Mouse (Mus musculus) retina, postnatal 1 day (tissue): ENCODE data around the gene Tubgcp2.

Source experiments
- DNase-seq: peaks from one replicate; pipeline ENCODE4 v3.0.0-alpha.2; 2012

Gene Tubgcp2

DNA sequence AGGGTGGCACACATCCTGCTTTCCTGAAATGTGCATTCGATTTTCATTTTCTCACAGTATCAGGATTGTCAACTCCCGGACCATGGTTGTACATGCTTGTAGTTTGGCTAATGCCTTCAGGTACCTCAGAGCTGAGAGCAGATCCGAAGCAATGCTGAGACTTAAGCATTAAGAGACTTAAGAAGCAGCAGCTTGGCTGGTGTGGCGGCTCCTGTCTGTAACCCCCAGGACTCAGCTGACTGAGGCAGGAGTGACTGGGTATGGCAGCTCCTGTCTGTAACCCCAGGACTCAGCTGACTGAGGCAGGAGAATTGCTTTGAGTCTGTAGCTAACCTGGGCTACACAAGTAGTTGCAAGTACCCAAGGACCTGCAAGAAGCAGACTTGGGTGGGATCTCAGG lies 9.1 kb upstream of the Tubgcp2 start:
- DNase-seq, result no peak

DNA sequence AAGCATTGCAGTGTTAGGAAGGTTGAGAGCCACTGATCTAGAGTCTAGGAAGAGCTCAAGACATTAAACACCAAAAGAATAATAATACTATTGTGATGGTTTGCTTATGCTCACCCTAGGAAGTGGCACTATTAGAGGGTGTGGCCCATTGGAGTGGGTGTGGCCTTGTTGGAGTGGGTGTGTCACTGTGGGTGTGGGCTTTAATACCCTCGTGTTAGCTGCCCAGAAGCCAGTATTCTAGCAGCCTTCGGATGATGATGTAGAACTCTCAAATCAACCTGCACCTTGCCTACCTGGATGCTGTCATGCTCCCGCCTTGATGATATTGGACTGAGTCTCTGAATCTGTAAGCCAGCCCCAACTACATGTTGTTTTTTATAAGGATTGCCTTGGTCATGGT lies 6.3 kb upstream of the Tubgcp2 start:
- no peak for DNase-seq

DNA sequence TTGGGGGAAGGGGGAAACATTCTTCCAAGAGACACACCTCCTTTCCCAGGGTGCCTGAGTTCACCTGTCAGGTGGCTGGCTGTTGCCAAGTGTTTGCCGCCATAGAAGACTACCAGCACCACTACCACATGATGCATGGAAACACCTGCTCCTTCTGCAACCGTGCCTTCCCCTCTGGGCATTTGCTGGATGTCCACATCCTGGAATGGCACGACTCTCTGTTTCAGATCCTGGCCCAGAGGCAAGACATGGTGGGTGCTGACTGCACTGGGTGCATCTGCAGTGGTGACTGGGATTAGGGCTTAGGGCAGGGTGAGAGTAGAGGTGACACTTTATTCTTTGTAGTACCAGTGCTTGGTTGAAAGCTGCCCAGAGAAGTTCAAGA lies 694 bp upstream of the Tubgcp2 start:
- DNase-seq, result no peak

DNA sequence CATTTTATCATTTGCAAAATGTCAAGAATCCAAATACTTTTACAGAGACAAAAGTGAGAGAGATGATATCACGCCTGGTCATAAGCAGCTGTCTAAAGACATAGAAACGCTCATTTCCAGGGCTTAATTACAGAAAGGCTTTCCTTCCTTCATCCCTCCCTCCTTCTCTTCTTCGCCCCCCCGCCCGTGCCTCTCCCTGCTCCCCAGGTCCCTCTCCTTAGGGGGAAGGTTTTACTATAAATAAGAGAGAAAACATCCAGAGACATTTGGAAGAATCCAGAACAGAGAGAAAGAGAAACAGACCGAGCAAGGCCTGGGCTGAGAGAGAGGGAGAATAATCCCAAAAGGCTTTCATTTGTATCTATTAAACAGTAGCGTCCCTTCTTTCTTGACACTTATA lies 1.0 kb downstream of the Tubgcp2 start:
- no peak for DNase-seq

DNA sequence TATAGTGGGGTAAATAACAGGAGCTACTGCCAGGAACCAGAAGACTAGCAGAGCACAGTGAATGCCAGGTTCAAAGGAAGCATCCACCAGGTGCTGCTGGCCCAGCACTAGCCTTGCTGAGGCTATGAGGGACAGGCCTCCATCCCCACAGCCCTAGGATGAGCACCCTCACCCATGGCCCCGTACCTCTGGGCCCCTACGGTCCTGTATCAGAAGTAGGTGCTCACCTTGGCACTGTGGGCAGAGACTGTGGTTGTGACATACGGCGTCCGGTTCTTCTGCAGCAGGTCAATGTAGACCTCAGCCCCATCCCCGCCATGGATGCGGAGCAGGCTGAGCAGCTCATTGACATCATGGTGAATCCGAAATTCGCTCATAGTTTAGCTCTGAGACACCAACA lies 3.1 kb downstream of the Tubgcp2 start:
- no peak for DNase-seq

DNA sequence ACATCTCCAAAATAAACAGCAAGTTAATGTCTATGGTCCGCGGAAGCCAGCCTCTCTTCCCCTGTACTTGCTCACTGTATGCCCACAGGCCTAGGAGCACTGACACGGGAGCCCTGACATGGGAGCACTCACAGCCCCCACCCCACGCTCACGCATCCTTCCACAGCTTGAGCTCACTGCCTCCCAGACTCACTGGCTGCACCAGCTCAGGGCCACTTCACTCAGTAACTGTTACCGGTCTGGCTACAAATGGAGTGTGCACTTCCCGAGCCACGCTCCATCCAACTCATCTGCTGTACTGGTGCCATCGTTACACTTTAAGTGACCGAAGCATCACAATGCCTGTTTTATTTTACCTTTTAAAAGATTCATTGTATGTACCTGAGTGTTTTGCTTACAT lies 4.1 kb downstream of the Tubgcp2 start:
- no peak for DNase-seq

DNA sequence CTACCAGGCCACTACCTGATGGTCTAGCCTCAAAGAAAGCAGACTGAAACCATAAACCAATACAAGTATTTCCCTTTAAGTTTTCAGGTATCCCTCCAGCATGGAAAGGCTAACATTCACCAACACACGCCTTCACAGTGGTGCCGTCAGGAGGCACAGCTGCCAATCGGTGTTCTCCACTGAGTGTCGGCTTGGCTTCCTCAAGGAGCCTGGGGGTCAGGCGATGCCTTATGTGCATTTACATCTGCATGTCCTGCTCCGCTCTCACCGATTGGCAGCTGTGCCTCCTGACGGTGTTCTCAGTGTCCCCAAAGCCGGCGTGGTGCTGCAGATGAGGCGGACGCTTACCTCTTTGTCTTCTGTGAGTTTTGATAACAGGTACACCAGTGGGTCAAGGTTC lies 4.7 kb downstream of the Tubgcp2 start:
- DNase-seq, result no peak

DNA sequence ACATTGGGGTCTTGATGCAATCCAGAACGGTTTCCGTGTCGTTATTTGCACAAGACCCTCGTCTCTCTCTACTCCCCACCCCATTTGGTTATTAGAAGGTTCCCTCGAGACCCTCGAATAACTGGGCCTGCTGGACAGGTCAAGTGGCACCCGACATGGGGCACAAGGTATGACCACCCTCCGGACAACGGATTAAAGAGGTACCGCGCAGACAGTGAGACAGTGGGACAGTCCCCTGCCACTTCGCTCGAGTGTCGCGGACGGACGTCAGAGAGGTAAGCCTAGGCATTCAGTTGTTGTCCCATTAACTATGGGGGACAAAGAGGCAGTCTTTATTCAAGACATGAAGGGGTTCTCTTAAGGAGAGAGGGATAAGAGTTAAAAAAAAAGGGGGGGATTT lies 25.1 kb downstream of the Tubgcp2 start:
- DNase-seq, result no peak

DNA sequence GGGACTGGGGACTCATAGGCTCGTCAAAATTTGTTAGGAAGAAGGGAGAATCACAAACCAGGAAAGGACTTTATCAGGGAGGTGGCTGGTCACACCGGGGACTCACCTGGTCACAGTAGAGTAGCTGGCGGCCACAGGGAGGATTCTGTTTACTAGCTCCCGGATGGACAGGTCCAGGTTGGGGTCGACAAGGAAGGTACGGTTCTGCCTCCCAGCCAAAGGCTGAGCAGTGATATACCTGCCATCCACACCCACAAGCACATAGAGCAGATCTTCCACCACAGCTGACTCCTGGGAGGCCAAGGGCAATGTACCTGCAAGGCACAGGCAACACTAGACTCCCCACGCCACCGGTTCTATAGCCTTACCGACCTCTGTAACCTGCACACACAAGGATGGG lies 28.7 kb downstream of the Tubgcp2 start:
- DNase-seq, result no peak

DNA sequence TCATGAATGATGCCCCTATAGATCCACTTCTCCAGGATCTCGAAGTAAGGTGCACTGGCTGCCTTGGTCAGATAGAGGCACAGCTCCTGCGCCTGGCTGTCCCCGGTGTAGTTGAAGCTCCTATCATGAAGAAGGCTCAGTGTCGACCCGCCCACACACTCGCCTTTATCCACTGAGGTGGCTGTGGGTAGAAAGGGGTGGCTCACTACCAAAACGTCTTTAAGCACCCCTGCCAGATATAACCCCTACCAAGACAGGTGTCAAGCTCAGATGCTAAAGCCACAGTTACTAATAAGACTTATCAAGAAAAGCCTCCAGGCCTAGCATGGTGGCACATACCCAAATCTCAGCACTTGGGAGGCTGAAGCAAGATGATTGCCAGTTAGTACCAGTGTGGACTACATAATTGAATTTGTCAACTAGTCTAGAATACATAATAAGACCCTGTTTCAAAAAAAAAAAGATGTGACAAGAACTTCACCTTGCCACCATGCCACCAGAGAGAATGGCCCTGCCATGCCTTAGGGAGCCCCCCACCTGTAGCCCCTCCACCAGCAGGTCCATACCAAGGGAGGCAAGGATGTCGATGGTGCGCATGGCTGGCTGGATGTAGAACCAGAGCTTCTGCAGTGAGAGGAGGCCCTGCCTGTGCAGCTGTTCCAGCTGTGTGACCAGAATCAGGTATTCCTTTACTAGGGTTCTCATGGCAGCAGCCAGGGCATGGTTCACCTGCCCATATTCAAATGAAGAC lies 29.4 kb downstream of the Tubgcp2 start:
- no peak for DNase-seq

DNA sequence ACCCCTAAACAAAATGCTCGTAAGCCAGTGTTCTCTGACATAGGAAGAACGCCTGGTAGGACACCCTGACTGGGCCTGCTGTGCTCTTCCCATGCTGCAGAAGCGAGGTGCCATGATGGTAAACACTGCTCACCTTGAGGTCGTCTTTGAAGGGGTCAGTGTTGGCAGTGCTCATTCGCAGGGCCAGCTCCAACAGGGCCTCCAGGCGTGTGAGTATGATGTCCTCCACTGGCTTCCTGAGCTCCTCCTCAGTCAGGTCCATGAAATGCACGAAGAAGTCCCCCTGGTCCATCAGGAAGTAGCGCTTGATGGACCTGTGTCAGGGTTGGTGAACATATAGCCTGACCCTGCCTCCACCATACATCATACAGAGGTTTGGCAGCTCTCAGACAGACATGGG lies 31.8 kb downstream of the Tubgcp2 start:
- DNase-seq, result no peak

DNA sequence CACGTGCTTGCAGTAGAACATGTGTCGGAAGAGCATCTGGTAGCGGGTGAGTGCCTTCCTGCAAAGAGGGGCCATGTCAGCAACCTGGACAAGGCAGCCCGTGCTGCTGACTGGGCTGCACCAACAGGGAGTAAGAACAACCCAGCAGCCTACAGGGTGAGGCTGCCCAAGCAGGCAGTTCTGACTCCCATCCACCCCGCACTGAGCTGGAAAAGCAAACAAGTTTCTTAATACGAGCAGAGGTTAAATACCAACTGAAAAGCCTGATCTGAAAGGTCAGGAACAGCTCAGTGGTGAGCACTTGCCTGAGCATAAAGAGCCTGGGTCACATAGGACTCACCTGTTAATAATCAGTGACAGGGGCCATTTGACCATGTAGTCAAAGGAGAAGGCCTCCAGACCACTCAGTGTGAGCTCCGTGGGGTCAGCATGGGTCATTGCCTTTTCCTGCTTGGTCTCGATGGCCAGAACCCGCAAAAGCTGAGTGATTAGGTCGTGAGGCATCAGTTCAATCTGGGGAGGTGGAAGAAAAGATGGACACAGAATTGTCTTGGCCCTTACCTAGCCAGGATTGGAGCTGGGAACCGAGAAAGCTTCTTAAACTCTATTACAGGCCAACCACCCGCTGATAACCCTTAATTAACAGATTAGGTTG lies 35.3 kb downstream of the Tubgcp2 start:
- DNase-seq, result peak; percentile 49

DNA sequence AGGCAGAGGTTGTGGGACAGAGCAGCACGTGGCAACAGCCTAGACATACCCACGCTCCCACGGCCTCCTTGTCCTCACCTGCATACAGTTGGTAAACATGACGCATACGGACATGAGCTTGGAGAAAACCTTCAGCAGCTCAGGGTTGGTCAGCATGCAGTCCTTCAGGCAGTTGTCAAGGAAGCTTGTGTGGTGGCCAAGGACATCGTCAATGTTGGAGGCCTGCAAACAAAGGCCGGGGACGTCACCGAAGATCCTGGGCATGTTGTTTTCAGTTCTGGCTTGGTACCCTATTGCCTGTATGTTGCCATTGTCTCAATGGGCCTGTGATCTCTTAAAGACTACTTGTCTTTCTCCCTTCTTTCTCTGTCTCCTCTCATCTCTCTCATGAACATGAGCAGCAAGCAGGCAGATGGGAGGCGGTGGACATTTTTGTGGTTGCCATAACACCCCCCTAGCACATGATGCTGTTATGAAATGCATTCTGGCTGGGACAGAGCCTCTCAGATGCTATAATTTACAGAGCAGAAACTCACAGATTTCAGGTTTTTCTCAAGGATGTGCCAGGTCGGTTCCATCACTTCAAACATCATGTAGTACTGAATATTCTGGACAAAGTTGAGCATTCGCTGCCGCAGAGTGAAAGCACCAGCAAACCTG lies 37.6 kb downstream of the Tubgcp2 start:
- no peak for DNase-seq

DNA sequence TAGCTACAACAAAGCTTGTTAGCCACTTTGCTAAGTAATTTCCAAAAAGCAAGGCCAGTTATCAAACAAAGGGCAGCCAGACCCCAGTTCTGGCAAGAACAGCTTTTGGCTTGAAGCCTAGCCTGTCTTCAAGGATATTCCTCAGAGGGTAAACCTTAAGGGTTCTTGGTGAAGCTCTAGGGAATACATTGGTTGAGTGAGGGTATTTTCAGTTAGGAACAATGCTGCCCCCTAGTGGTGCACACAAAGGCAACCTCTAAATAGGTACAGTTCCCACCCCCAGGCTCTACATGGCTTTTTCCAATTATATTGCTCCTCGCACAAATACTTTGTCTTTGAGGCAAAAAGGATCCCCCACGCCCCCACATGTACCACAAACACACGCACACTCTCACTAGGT lies 41.8 kb downstream of the Tubgcp2 start:
- DNase-seq, result peak; percentile 78

DNA sequence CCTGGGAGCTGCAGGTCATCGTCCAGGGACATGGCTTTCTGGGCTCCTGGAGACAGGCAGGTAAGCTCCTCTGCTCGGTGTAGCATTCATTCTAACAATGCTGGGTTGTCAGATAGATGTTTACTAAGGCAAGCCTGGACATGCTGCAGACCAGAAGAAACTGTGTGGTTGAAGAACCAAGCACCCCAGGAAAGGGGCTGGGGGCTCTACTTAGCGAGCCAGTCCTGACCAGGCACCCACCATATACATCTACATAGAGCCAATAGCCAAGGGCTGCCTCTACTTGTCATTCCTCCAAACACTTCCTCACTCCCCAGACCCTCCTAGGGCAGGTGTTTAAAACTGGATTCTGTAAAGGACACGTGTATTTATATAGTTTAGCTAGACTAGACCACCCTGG lies 42.3 kb downstream of the Tubgcp2 start:
- DNase-seq, result no peak

DNA sequence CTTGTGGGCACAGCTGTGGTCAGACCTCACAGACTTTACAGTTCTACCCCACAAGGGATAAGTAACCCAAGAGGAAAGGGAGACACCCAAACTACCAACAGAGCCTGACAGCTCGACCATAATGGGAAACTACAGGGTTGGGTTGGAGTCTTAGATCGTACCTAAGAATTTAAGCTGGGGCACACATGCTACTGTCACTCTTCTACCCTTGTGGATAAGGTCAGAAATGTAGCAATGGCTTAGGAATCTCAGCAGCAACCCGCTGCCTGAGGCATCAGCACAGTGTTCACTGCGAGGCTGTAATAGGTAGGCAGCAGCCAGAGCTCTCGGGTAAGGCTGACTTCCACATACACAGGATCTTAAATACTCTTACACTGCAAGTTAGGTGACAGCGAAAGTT lies 42.9 kb downstream of the Tubgcp2 start:
- DNase-seq, result no peak

DNA sequence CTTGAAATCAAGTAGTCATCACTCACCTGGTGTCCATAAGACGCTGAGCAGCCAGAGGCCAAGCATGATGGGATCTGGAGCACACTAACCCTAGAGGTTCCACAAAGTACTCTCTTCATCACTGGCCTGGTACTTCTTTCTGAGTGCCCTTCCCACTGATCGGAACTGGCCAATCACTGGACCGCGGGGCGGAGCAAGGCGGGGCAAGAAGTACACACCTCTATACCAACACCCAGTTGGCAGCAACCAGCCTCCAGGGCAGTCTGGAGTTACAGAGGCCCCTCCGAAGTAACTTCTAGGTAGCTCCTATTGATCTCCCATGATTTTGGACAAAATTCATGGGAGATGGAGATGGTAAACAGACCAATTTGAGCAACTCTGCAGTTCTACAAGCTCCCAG lies 44.1 kb downstream of the Tubgcp2 start, which contains the start of gene Adam8:
Gene Adam8, minus strand, starts transcription at position 157 of the 400 bp plus-strand sequence.
- peak; percentile 6 for DNase-seq

DNA sequence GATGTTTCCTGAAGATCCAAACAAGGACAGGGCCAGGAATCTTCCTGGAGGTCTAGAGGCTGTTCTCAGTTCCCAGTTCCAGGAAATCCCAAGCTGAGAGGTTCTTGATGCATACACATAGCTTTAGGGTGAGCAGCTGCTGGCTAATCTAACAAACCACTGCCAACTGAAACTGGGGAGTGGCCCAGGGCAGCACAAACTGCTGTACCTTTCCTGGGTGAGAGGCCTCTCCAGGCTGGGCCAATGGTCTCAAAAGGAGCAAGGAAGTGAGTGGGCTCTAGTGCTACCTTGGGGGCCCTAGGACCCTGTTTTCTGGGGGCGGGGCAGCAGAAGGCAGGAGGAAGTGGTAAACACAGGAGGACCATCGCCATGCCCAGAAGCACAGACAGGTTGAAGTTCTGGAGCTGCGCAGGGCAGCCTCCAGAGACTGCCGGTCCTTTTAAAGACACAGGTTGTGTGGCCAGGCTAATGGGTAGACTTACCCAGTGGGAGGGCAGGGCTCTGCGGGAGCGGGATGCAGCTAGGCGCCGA lies 45.5 kb downstream of the Tubgcp2 start:
- DNase-seq, result no peak

DNA sequence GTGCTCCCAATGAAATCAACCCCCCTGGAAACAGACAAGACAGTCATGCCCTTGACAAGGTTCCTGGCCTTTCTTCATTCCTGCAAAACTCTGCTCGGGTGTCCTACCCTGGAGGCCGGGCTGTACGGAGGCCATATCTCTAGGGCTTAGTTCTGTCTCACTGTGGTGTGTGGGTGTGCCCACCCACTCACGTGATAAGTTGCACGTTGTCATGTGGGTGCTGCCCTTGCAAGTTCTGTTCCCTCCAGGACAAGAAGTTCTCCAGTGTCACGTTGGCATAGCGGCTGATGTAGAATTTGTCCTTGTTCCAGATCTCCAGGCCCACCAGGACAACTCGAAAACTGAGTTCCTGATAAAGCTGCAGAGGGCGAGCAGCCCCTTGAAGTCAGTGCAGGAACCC lies 48.2 kb downstream of the Tubgcp2 start:
- DNase-seq, result no peak

DNA sequence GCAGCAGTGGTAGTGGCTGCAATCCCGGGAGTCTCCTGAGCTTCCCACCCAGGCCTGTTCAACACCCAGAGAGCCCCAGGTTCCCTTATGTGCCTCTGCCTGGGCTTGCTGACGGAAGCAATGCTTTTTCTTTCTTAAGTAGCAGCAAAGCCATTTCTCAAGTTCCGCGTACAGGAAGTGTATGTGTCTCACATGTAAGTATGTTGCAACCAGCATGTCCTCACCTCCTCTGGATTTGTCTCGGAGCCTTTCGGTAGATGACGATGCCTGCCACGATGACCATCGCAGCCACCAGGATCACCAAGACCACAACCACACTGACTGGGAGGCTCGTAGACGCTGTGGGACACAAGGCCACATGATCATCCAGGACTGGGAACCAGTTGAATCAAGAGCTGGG lies 52.0 kb downstream of the Tubgcp2 start:
- no peak for DNase-seq

DNA sequence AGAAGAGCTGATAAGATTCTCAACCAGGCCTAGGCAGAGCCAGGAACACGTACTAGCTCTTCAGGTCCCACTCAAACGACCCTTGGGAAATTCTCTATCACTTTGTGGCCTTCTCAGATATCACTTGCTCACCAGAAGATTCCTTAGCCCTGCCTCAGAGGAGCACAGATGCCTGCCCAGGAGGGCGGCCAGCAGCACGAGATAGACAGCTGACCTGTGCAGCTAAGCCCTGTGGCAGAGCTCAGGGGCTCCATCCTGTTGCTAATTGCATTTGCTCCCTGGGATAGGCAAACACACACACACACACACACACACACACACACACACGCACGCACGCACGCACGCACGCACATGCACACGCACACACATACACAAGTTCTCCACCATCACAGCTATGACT lies 54.4 kb downstream of the Tubgcp2 start:
- DNase-seq, result no peak

DNA sequence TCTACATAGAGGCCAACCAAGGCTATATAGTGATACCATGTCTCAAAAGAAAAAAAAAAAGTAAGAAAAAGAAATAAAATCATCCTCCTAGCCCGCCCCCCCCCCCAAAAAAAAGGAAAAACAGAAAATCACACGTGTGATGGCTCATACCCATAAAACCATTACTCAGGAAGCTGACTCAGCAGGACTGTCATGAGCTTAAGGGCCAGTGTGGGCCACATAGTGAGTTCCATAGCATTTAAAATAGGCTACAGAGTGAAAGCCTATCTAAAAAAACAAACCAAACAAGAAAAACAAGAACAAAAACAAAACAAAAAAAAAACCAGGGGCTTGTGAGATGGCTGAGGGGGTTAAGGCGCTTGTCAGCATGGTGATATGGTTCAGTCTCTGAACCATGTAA lies 55.7 kb downstream of the Tubgcp2 start:
- no peak for DNase-seq

DNA sequence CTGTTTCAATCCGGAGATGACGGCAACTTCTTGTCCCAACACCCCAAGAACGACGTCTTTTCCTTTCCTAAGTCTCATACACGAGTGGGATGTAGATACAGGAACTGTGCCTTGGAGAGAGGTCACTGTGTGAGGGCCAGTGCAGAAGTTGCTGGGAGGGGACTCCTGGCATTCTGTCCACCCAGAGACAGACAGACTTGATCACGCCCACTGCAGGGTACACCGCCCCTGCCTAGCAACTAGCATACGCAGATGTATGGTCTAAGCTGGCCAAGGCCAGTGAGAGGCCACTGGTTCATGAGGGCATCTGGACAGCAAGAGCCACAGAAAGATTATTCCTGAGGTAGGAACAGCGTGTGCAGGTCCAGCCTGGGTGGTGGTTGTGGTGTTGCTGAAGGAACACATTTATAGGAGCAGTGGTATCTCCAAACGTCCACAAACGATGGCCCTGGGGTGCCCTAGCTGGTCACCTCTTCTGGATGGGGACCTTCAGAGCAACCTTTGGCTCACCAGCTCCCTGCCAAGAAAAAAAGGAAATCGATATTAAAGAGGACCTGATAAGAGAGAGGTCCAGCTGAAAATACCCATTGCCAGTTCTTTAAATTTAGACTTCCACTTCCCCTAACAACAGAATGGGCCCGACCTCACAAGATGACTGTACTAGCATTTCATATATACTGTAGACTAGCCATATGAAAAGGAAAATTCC lies 57.3 kb downstream of the Tubgcp2 start:
- peak; percentile 40 for DNase-seq
